ENCODE assay signal across 8 mouse cellular contexts in genomic region chr11:120648001-120648476, GRCm38 (mm10). TPM values are rescaled to one million over a fixed set of nuclear protein-coding genes. Genes with fewer than 3 reads are reported as not detected.
A peak's percentile ranks its signal among the peaks of the same experiment; 100 is the strongest.
DNase-seq lines count a peak whose midpoint lies in the region; ATAC-seq and TF ChIP-seq lines count a peak whose summit lies in the region.

TSS of gene Myadml2 (minus strand) at chr11:120648158.

- no peak for ATAC-seq in kidney, embryonic 14.5 days (ENCODE audit: low FRiP score, low TSS enrichment)
- no peak for ATAC-seq in midbrain, postnatal 0 days (ENCODE audit: low FRiP score)

- DNase-seq in kidney, adult 2 months = no peak
- peak; percentile 52 for DNase-seq in embryo, embryonic 9.5 days (ENCODE audit: extremely low spot score)
- DNase-seq in heart, adult 8-10 months (ENCODE audit: low spot score) = no peak
- DNase-seq in layer of hippocampus, postnatal 36 days = peak; percentile 51 to 53
- no peak for DNase-seq in midbrain, postnatal 0 days (ENCODE audit: low spot score)
- DNase-seq in urinary bladder, adult 2 months (ENCODE audit: low spot score) = no peak

- H3K4me1 ChIP-seq in kidney, embryonic 14.5 days (ENCODE audit: control insufficient read depth, insufficient read depth, low read length) = peaks cover 9% of the 10 kb centered on the region
- H3K4me1 ChIP-seq in kidney, adult 2 months (ENCODE audit: control insufficient read depth, insufficient read depth, low read length) = peaks cover 2% of the 10 kb centered on the region; the same call in 1 of the 2 replicates
- H3K4me1 ChIP-seq in ES-Bruce4 (ENCODE audit: control insufficient read depth, insufficient read depth, low read length) = no peaks in the 10 kb centered on the region
- peaks cover 5% of the 10 kb centered on the region; the same call in 1 of the 2 replicates for H3K4me1 ChIP-seq in midbrain, postnatal 0 days (ENCODE audit: insufficient read depth, low read length)

- no peaks in the 10 kb centered on the region for H3K9me3 ChIP-seq in kidney, embryonic 14.5 days (ENCODE audit: control insufficient read depth, low read length)
- no peaks in the 10 kb centered on the region for H3K9me3 ChIP-seq in ES-Bruce4 (replicated peaks; ENCODE audit: control insufficient read depth, insufficient read depth, low read length, poor library complexity, severe bottlenecking)
- no peaks in the 10 kb centered on the region for H3K9me3 ChIP-seq in midbrain, postnatal 0 days (ENCODE audit: low read length)

- no peak for TF ChIP-seq CTCF in kidney, adult 2 months (conservative IDR thresholded peaks at IDR 0.05; ENCODE audit: insufficient read depth, insufficient read length, low read depth, low read length)
- no peak for TF ChIP-seq CTCF in ES-Bruce4 (IDR thresholded peaks at IDR 0.05; ENCODE audit: low read depth, low read length)
- no peak for TF ChIP-seq CTCF in midbrain, postnatal 0 days (IDR thresholded peaks at IDR 0.05)

- peak within 1 kb of the TSS; percentile 42 for H3K4me2 ChIP-seq in kidney, embryonic 14.5 days (replicated peaks; ENCODE audit: low read depth, low read length)
- H3K4me2 ChIP-seq in midbrain, postnatal 0 days (ENCODE audit: low read depth, low read length, poor library complexity, severe bottlenecking) = peak within 1 kb of the TSS; percentile 50

- peak; percentile 68; the same call in 1 of the 2 replicates for TF ChIP-seq EP300 in ES-Bruce4 (IDR thresholded peaks at IDR 0.05; ENCODE audit: insufficient read depth, low read depth, low read length)

- peak within 1 kb of the TSS; percentile 9; the same call in 1 of the 2 replicates for H3K4me3 ChIP-seq in kidney, embryonic 14.5 days (ENCODE audit: low read length)
- no peak within 1 kb of the TSS for H3K4me3 ChIP-seq in kidney, adult 2 months (ENCODE audit: insufficient read depth, low read depth, low read length)
- peak within 1 kb of the TSS; percentile 53 for H3K4me3 ChIP-seq in ES-Bruce4 (ENCODE audit: low read depth, low read length)
- peak within 1 kb of the TSS; percentile 28 for H3K4me3 ChIP-seq in midbrain, postnatal 0 days (ENCODE audit: low read depth, low read length)

- H3K9ac ChIP-seq in kidney, embryonic 14.5 days (ENCODE audit: low read depth, low read length) = peak within 1 kb of the TSS; percentile 9; the same call in 1 of the 2 replicates
- H3K9ac ChIP-seq in ES-Bruce4 (ENCODE audit: low read depth, poor library complexity, severe bottlenecking) = no peak within 1 kb of the TSS
- H3K9ac ChIP-seq in midbrain, postnatal 0 days (replicated peaks; ENCODE audit: low read length, poor library complexity, severe bottlenecking) = peak within 1 kb of the TSS; percentile 42; the same call in 1 of the 2 replicates

- no peak for TF ChIP-seq POLR2A in kidney, adult 2 months (IDR thresholded peaks at IDR 0.05; ENCODE audit: low read depth, low read length)
- TF ChIP-seq POLR2A in ES-Bruce4 (IDR thresholded peaks at IDR 0.05; ENCODE audit: insufficient read depth, low read length) = no peak

- peaks cover 4% of the 10 kb centered on the region; the same call in 1 of the 2 replicates for H3K27me3 ChIP-seq in kidney, embryonic 14.5 days (ENCODE audit: control insufficient read depth, insufficient read depth, low read length)
- H3K27me3 ChIP-seq in kidney, adult 2 months (replicated peaks; ENCODE audit: control insufficient read depth, insufficient read depth, low read length) = no peaks in the 10 kb centered on the region
- no peaks in the 10 kb centered on the region for H3K27me3 ChIP-seq in ES-Bruce4 (ENCODE audit: control insufficient read depth, insufficient read depth, low read length, poor library complexity, severe bottlenecking)
- H3K27me3 ChIP-seq in midbrain, postnatal 0 days (ENCODE audit: insufficient read depth, low read length) = no peaks in the 10 kb centered on the region

- no peaks in the 10 kb centered on the region for H3K36me3 ChIP-seq in kidney, embryonic 14.5 days (ENCODE audit: control insufficient read depth, insufficient read depth, low read length)
- no peaks in the 10 kb centered on the region for H3K36me3 ChIP-seq in kidney, adult 2 months (ENCODE audit: control insufficient read depth, insufficient read depth, low read length)
- H3K36me3 ChIP-seq in ES-Bruce4 (ENCODE audit: control insufficient read depth, insufficient read depth, low read length, poor library complexity, severe bottlenecking) = no peaks in the 10 kb centered on the region
- no peaks in the 10 kb centered on the region for H3K36me3 ChIP-seq in midbrain, postnatal 0 days (ENCODE audit: insufficient read depth, low read length)

- H3K27ac ChIP-seq in kidney, embryonic 14.5 days (ENCODE audit: low read depth, low read length) = no peak within 1 kb of the TSS
- no peak within 1 kb of the TSS for H3K27ac ChIP-seq in kidney, adult 2 months (ENCODE audit: insufficient read depth, low read depth, low read length)
- no peak within 1 kb of the TSS for H3K27ac ChIP-seq in ES-Bruce4 (ENCODE audit: insufficient read depth, low read length)
- H3K27ac ChIP-seq in midbrain, postnatal 0 days (ENCODE audit: low read depth, low read length) = no peak within 1 kb of the TSS

- WGBS in kidney, embryonic 14.5 days = 7% methylated on average over 13 of the region's 13 CpGs
- 13% methylated on average over 13 of the region's 13 CpGs for WGBS in kidney, adult 2 months
- 8% methylated on average over 13 of the region's 13 CpGs for WGBS in midbrain, postnatal 0 days

RNA-seq across cellular contexts. Expression of gene Myadml2, which starts in this region (rescaled TPM):
- not detected in 2 replicates for polyA plus RNA-seq in kidney, embryonic 14.5 days (2014; fragmentation: Nextera tagmentation; extraction: Ambion mirVana)
- polyA plus RNA-seq in kidney, adult 2 months (2012; rRNA removed) = 0.27 and 1.0 TPM in 2 replicates
- polyA plus RNA-seq in ES-Bruce4 (2011; ENCODE audit: insufficient read depth, insufficient read length, low read depth, missing spikeins) = not detected in 2 replicates
- 100 to 1,000 TPM in 2 of 4 experiments, 10 to 100 TPM in 2; 90.6 to 123 (median 103) TPM for total RNA-seq in heart, adult 8-10 months (2022)
- total RNA-seq in layer of hippocampus, postnatal 36 days (2021) = 1 to 10 TPM; 4.2 to 4.4 TPM
- 1.5 and 1.6 TPM in 2 replicates for total RNA-seq in midbrain, postnatal 0 days (2014; rRNA removed)
- polyA plus RNA-seq in midbrain, postnatal 0 days (2015; fragmentation: Nextera tagmentation; extraction: Ambion mirVana) = 1.4 and 1.7 TPM in 2 replicates
- 0.07 and 0.21 TPM in 2 replicates for polyA plus RNA-seq in urinary bladder, adult 2 months (2012; rRNA removed)

Comparison
In these comparisons a context has a peak if more than half of its experiments do, and no peak if none do; other contexts are left out.
1. RNA of gene Myadml2 (total RNA-seq): 90.6 to 123 TPM in heart, adult 8-10 months; 4.2 to 4.4 TPM in layer of hippocampus, postnatal 36 days and 1.5 to 1.6 TPM in midbrain, postnatal 0 days; every median in the first group is over 10 times any median in the second.
2. DNase-seq: peak in embryo, embryonic 9.5 days (single experiment) and layer of hippocampus, postnatal 36 days (2 of 2); none in kidney, adult 2 months (single experiment), heart, adult 8-10 months (single experiment), midbrain, postnatal 0 days (single experiment) and urinary bladder, adult 2 months (single experiment).